Mouse (Mus musculus): Measurements from ENCODE around the gene Chmp4b. TPM values are rescaled to one million over a fixed set of nuclear protein-coding genes. Genes with fewer than 3 reads are reported as not detected.

The Chmp4b gene
- polyA plus RNA-seq (2015; fragmentation: Nextera tagmentation; extraction: Ambion mirVana): 15.0 and 17.5 TPM in 2 replicates

DNA sequence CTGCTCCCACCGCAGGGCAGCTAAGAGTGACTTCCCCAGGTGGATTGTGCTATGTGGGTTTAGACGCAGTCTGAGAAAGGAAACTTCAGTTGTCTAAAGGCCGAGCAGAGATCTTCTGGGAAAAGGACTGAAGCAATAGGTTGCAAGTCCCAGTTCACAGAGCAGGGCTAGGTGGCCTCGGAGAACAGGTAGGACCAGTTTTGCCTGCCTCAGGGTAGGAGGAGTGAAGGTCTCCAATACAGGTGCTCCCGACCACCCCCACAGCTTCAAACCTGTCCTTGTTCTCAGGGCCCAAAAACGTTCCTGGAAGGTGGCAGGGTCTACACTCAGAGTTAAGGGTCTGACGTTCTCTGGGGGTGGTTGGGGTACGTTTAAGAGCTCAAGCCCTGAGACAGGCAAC is at the start of gene Chmp4b:
Gene Chmp4b, plus strand, starts transcription at position 343 of the 400 bp plus-strand sequence.
- H3K27me3 ChIP-seq: no peaks in the 10 kb centered on the region
- no peak within 1 kb of the TSS for H3K4me3 ChIP-seq (replicated peaks)
- H3K4me1 ChIP-seq (replicated peaks): peaks cover 19% of the 10 kb centered on the region
- WGBS (ENCODE audit: insufficient replicate concordance): 41% methylated on average over 8 of the region's 8 CpGs
- ATAC-seq (ENCODE audit: low read depth) (no peak), DNase-seq (no peak)
- no peak within 1 kb of the TSS for H3K4me2 ChIP-seq
- H3K9me3 ChIP-seq (replicated peaks): no peaks in the 10 kb centered on the region
- H3K27ac ChIP-seq: no peak within 1 kb of the TSS
- no peak within 1 kb of the TSS for H3K9ac ChIP-seq
- H3K36me3 ChIP-seq: no peaks in the 10 kb centered on the region

DNA sequence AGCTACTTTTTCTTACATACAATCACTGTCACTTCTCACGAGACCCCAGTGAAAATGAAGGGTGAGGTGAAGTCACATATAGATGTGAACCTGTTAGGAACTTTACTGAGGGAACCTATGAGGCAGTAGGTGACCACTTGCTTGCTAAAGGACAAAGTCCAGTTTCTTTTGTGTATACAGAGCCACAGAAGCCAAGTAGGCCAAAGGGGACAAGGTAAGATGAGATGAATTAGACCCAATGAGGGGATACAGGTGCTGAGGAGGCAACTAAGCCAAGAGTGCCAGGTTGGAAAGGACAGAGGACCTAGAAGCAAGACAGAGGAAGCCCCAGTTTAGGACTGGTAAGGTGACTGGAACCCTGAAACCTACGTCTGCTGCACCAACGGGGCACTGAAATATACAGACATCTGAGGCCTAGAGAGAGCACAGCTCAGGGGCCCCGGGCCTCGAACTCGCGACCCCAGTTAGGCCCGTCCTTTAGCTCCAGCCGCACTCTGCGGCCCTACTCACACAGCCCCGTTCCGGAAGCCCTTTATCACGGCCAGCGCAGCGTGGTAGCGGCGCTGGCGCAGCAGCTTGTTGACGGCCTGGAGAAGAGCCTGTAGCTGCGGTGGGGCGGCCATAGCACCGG is 48.4 kb upstream of the Chmp4b start:
- Histone ChIP-seq H3K4me3 (replicated peaks) (peak overlapping the region; percentile 78), H3K9ac (peak overlapping the region; percentile 91), H3K27ac (peak overlapping the region; percentile 91), H3K27me3 (no peaks in the 10 kb centered on the region), H3K36me3 (no peaks in the 10 kb centered on the region), H3K9me3 (replicated peaks) (no peaks in the 10 kb centered on the region), H3K4me2 (peak overlapping the region; percentile 77), H3K4me1 (replicated peaks) (peaks cover 50% of the 10 kb centered on the region)
- ATAC-seq (ENCODE audit: low read depth) (no peak), DNase-seq (no peak)
- WGBS (ENCODE audit: insufficient replicate concordance): 4% methylated on average over 22 of the region's 22 CpGs

DNA sequence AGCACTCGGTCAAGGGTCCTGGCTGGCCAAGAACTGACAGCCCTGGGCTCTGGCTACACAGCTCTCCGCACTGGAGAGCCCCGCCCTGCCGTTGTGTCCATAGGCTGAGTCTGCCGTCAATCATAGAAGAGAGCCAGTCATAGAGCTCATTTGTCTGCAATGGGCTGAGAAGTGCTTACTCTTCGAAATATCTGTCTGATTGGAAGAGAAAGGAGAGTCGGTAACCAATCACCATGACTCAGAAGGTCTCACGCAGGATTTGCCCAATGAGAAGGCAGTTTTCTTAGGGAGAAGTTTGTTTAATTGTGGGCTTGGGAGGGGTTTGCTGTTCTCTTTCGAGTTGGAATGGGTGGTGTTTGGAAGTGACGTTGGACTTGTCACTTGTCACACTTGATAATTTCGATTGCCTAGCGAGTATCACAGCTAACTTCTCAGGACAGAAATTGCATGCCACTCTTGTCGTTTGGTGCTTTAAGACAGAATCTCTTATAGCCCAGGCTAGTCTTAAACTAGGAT is 47.8 kb upstream of the Chmp4b start, which contains the start of gene Pxmp4:
Gene Pxmp4, minus strand, starts transcription at position 71 of the 516 bp plus-strand sequence.
- Histone ChIP-seq H3K4me1 (replicated peaks) (peaks cover 50% of the 10 kb centered on the region), H3K9me3 (replicated peaks) (no peaks in the 10 kb centered on the region), H3K27ac (peak within 1 kb of the TSS; percentile 91), H3K36me3 (no peaks in the 10 kb centered on the region), H3K4me2 (peak within 1 kb of the TSS; percentile 80), H3K9ac (peak within 1 kb of the TSS; percentile 91), H3K27me3 (no peaks in the 10 kb centered on the region), H3K4me3 (replicated peaks) (peak within 1 kb of the TSS; percentile 78)
- WGBS (ENCODE audit: insufficient replicate concordance): under 1% methylated on average over 13 of the region's 13 CpGs
- peak; percentile 100 for ATAC-seq (ENCODE audit: low read depth)
- peak; percentile 98 for DNase-seq

DNA sequence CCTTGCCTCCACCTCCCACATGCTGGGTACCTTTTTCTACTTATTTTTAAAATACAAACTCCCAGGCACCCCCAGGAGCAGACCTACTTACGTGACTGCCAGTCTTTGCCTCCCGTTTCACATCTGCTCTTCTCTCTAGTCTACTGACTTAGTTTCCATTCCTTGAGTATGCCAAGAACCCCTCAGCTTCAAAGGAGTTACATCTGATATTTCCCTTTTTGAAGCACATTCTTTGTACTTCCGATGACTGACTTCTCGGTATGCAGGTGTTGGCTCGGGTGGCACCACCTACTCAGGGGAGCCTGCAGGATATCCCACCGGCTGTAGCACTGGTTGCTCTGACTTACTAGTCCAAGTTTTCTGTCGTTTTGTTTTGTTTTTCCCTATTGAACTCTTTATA is 47.3 kb upstream of the Chmp4b start:
- H3K9ac ChIP-seq: peak overlapping the region; percentile 72
- no peak for ATAC-seq (ENCODE audit: low read depth)
- H3K36me3 ChIP-seq: no peaks in the 10 kb centered on the region

DNA sequence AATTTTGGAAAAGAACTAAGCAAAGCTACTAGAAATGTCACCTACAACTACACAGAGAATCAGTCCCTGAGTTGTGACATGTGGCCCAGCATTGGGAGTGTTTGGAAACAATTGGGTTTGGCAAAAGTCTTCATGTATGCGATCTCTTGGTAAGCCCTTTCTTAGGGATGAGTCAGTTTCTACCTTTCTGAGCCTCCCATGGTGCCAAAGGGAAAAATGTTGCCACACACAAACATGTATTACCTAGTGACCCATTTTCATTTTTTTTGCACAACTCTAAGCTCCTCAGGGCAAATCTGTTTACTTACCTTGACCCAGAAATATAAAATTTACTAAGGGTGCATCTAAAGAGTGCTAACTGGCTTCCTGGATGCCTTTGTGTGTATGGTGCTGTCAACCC is 44.5 kb upstream of the Chmp4b start:
- 76% methylated on average over 1 of the region's 1 CpGs for whole genome bisulfite sequencing (ENCODE audit: insufficient replicate concordance)
- no peak overlapping the region for H3K27ac ChIP-seq
- no peak for ATAC-seq (ENCODE audit: low read depth)
- DNase-seq: no peak
- peaks cover 47% of the 10 kb centered on the region for H3K4me1 ChIP-seq (replicated peaks)
- no peaks in the 10 kb centered on the region for H3K27me3 ChIP-seq
- no peak overlapping the region for H3K4me2 ChIP-seq
- H3K36me3 ChIP-seq: no peaks in the 10 kb centered on the region
- no peaks in the 10 kb centered on the region for H3K9me3 ChIP-seq (replicated peaks)
- no peak overlapping the region for H3K9ac ChIP-seq
- no peak overlapping the region for H3K4me3 ChIP-seq (replicated peaks)

More for the DNA sequence above, 47.3 kb upstream of the Chmp4b start:
- WGBS (ENCODE audit: insufficient replicate concordance): 16% methylated on average over 7 of the region's 7 CpGs
- Histone ChIP-seq H3K9me3 (replicated peaks) (no peaks in the 10 kb centered on the region), H3K4me1 (replicated peaks) (peaks cover 50% of the 10 kb centered on the region), H3K4me3 (replicated peaks) (peak overlapping the region; percentile 54), H3K27ac (peak overlapping the region; percentile 87), H3K27me3 (no peaks in the 10 kb centered on the region), H3K4me2 (peak overlapping the region; percentile 80)
- no peak for DNase-seq

DNA sequence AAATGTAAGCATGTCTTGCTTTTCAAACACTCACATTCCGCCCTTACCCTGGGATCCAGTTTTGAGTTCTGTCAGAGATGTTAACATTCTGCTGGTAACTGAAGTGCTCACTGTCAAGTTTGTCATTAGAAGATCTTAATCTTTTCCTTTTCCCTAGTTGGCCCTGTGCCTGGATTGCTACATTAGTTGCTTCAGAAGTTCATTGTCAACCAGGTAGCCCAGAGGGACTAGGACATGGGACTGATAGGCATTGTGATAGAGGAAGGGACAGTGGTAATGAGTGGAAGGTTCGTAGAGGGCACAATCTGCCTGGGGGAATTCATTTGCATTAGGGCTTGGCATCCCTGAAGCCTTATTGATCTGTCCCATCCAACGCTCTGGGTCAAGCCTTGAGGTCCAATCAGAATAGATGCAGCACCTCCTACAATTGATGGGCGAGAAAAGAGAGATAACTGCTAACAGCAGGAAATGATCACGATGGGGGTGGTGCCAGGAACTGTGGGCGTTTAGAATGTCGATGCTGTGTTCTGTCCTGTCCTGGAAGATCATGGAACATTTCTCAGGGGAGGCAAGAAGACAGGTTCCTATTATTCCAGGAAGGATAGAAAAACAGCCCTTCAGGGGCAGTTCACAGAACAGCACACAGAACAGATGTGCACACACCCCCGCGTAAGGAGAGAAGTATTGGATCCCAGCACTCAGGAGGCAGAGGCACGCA is 42.3 kb upstream of the Chmp4b start:
- WGBS (ENCODE audit: insufficient replicate concordance): 42% methylated on average over 10 of the region's 10 CpGs
- H3K9me3 ChIP-seq (replicated peaks): no peaks in the 10 kb centered on the region
- 0 out of 2 replicates have a peak overlapping the region, but pooled peaks have one; percentile 8 for H3K4me2 ChIP-seq
- 0 out of 2 replicates have a peak overlapping the region, but pooled peaks have one; percentile 3 for H3K9ac ChIP-seq
- H3K4me3 ChIP-seq (replicated peaks): no peak overlapping the region
- no peaks in the 10 kb centered on the region for H3K27me3 ChIP-seq
- no peaks in the 10 kb centered on the region for H3K36me3 ChIP-seq
- H3K4me1 ChIP-seq (replicated peaks): peaks cover 48% of the 10 kb centered on the region
- DNase-seq: no peak
- ATAC-seq (ENCODE audit: low read depth): no peak
- H3K27ac ChIP-seq: no peak overlapping the region

DNA sequence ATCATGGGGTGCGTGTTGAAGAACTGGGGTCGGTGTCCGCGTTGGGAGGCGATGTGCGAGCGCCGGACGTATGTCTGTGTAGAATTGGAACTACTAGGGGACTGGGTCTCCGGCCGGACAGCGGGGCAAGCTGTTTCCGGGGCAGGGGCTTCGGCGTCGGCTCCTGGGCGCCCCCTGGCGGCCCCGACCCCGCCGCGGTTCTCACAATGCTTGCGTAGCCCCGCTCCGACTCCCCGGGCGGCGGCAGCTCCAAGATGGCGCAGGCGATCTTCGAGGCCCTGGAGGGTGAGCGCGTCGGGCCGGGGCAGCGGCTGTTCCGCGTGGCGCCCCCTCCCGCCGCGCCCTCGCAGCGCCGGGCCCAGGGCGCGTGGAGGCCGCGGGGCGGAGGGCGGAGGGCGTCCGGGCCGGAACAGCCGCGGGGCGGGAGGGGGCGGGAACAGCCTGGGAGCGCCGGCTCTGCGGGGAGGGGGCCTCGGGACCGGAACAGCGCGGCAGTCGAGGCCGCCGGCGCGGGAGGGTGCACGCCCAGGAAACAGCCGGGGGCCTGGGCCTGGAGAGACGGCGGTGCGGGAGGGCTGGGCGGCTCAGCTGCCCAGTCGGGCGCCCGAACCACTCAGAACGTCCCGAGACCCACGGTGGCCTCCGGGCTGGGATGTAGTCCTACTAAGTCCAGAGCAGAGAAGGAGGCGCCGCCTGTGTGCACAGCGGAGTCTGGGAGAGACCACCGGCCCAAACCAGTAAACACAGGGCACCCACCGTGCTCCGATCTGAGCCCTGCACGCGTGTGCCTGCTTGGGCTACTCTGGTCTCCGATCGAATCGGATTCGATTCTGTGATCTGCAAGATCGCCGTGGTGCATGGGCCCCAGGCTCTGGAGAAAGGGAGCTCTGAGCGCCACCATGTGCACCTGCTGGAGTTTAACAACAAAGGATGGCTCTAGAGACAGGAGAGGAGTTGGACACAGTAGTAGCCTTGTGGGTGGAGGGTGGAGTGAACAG is 38.1 kb upstream of the Chmp4b start, which contains the start of the genes Zfp341 and 4930519P11Rik:
Gene Zfp341, plus strand, starts transcription at position 180 of the 998 bp plus-strand sequence.
Gene 4930519P11Rik, minus strand, starts transcription at position 320 of the 998 bp plus-strand sequence.
- Histone ChIP-seq H3K9ac (peak within 1 kb of the TSS; percentile 88), H3K4me3 (replicated peaks) (peak within 1 kb of the TSS; percentile 74), H3K27me3 (no peaks in the 10 kb centered on the region), H3K4me1 (replicated peaks) (peaks cover 69% of the 10 kb centered on the region), H3K27ac (peak within 1 kb of the TSS; percentile 97), H3K36me3 (no peaks in the 10 kb centered on the region), H3K4me2 (peak within 1 kb of the TSS; percentile 94), H3K9me3 (replicated peaks) (no peaks in the 10 kb centered on the region)
- DNase-seq: peak; percentile 80
- peak; percentile 88 for ATAC-seq (ENCODE audit: low read depth)
- under 1% methylated on average over 84 of the region's 98 CpGs for WGBS (ENCODE audit: insufficient replicate concordance)

DNA sequence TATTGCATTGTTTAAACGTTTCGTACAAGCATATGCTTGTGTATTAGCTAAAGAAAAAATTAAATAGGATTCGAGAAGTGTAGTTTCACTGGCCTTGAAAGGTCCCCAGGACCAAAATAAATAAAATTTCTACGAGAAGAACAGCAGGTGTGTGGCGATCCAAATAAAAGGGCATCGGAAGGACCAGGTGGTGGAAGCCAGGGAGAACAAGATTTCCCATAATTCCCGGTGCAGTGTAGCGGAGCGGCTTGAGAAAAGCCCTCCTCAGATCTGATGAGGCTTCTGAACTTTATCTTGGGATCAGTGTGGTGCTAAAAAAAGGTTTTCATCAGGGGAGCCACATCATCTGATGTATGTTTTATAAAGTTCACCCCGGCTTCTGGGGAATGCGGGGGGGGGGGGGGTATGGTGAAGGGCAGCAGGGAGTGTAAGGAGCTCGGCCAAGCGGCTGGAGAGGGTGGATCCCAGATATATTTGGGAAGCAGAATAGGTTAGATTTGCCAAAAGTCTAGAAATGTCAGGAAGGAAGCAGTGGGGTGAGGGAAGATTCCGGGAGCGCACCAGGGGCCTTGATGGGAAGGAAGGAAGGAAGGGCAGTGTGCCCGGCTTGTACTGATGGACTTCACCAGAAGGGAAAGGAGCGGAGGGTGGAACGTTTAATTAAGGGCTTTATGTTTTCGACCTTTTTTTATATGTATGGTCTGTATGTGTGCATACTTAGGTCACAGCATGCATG is 36.5 kb upstream of the Chmp4b start:
- peak overlapping the region; percentile 74 for H3K4me3 ChIP-seq (replicated peaks)
- 0 out of 2 replicates have a peak, but pooled peaks cover 3% of the 10 kb centered on the region for H3K36me3 ChIP-seq
- peak overlapping the region; percentile 88 for H3K9ac ChIP-seq
- WGBS (ENCODE audit: insufficient replicate concordance): 32% methylated on average over 19 of the region's 19 CpGs
- H3K9me3 ChIP-seq (replicated peaks): no peaks in the 10 kb centered on the region
- peaks cover 68% of the 10 kb centered on the region for H3K4me1 ChIP-seq (replicated peaks)
- ATAC-seq (ENCODE audit: low read depth) (no peak), DNase-seq (no peak)
- H3K4me2 ChIP-seq: peak overlapping the region; percentile 94
- H3K27ac ChIP-seq: peak overlapping the region; percentile 97
- no peaks in the 10 kb centered on the region for H3K27me3 ChIP-seq

DNA sequence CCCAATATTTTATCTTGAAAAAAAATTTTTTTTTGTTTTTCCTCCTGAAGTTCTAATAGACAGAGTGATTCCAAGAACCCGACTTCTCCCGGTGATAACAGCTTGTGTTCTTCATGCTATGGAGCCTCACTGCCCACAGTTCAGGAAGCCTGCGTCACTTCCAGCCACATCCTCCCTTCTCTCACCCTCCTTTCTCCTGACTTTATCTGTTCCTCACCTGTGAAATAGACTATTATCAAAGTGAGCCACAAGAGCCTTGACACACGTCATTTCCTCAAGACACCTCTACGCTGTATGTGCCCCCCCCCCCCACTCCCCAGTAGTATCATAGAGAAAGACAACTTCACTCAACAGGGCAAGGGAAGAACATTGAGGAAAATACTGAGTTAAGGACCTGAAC is 35.8 kb upstream of the Chmp4b start:
- 0 out of 2 replicates have a peak, but pooled peaks cover 3% of the 10 kb centered on the region for H3K36me3 ChIP-seq
- peak overlapping the region; percentile 88 for H3K9ac ChIP-seq
- H3K9me3 ChIP-seq (replicated peaks): no peaks in the 10 kb centered on the region
- H3K4me3 ChIP-seq (replicated peaks): peak overlapping the region; percentile 74
- peak overlapping the region; percentile 94 for H3K4me2 ChIP-seq
- peaks cover 61% of the 10 kb centered on the region for H3K4me1 ChIP-seq (replicated peaks)
- H3K27ac ChIP-seq: peak overlapping the region; percentile 97
- ATAC-seq (ENCODE audit: low read depth) (no peak), DNase-seq (no peak)
- no peaks in the 10 kb centered on the region for H3K27me3 ChIP-seq
- WGBS (ENCODE audit: insufficient replicate concordance): 21% methylated on average over 5 of the region's 5 CpGs

DNA sequence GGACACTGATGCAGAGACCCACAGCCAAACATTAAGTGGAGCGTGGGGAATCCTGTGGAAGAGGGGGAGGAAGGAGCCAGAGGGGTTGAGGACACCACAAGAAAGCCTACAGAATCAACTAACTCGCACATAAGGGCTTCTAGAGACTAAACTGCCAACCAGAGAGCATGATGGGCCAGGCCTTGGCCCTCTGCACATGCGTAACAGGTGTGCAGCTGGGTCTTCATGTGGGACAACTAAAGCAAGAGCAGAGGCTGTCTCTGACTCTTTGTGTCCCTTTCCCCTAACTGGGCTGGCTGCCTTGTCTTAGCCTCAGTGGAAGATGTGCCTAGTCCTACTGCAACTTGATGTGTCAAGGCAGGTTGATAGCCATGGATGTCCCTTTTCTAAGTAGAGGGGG is 34.4 kb upstream of the Chmp4b start:
- peak overlapping the region; percentile 15; the same call in 1 of the 2 replicates for H3K27ac ChIP-seq
- no peak overlapping the region for H3K9ac ChIP-seq
- no peaks in the 10 kb centered on the region for H3K9me3 ChIP-seq (replicated peaks)
- H3K27me3 ChIP-seq: no peaks in the 10 kb centered on the region
- 85% methylated on average over 3 of the region's 3 CpGs for WGBS (ENCODE audit: insufficient replicate concordance)
- H3K36me3 ChIP-seq: 0 out of 2 replicates have a peak, but pooled peaks cover 3% of the 10 kb centered on the region
- no peak for DNase-seq
- H3K4me2 ChIP-seq: no peak overlapping the region
- ATAC-seq (ENCODE audit: low read depth): no peak
- H3K4me1 ChIP-seq (replicated peaks): peaks cover 61% of the 10 kb centered on the region
- no peak overlapping the region for H3K4me3 ChIP-seq (replicated peaks)

All from liver, embryonic 13.5 days (tissue).